Mouse (Mus musculus) E14TG2a.4 (cell line): ENCODE data around the gene Sec24c.

ENCODE experiments used
- CTCF ChIP-seq: conservative IDR thresholded peaks from 2 replicates; pipeline ENCODE4 v1.5.1; 2014; ENCODE audit warnings: low read length
- NANOG ChIP-seq: IDR thresholded peaks from 2 replicates; pipeline ENCODE4 v1.6.1; 2014; ENCODE audit warnings: borderline replicate concordance, low read length, mixed read lengths

DNA sequence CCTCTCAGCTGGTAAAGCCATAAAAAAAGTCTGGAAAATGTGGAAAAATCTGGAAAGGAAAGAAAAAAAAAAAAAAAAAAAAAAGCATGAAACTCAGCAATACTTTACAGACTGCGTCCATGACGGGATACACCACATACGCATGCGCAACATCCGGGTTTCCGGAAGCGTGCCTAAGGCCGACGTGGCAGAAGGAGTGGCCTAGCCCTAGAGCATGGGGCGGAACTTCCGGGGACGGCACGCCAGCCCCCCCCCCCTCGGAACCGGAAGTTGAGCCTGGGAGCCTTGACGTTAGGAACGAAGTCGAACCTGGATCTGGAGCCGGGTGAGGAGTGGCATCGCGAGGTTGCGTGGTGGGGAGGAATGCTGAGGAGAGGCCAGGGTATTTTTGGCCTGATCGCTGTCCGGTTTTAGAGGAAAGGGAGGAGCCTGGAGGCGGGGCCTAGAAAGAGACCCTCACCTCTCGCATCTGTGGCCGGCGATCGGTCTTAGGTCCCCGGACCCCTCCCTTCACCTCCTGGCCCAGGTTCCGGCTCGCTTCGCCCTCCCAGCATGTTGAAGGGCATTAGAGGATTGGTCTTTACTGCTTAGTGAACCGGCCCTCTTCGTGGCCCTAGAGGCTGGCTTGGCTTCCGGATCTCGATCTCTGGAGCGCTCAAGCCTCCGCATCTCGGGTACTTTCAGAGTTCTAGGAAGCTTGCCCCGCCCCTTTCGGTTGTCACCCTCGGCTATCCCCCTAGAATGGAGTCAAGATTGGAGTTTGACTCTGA is at the start of gene Sec24c:
- TF ChIP-seq CTCF (no peak), NANOG (no peak)
